Mouse (Mus musculus): ENCODE measurements around the gene Herpud2.

DNA sequence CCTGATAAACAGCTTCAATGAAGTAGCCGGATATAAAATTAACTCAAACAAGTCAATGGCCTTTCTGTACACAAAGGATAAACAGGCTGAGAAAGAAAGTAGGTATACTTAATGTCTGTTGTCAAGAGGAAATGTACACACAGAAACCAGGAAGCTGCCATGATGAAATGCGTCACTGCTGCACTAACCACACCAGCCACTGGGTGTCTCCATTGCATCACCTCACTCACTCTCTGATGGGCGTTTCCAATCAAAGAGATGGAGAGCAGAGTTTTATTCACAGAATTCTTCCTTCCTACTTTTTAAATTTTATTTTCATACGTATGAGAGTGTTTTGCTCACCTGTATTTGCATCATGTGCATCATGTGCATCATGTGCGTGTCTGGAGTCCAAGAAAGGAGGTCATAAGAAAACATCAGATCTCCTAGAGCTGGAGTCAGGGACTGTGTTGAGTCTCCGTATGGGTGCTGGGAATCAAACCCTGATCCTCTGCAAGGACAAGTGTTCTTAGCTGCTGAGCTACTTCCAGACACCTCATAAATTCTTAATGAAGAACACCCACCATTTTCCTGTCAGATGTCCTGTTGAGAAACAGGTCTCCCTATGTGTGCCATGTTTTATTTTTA, 16.0 kb upstream of the Herpud2 start:
- TF ChIP-seq CTCF (IDR thresholded peaks at IDR 0.05; ENCODE audit: insufficient read depth, low read depth, low read length) (no peak), POLR2A (IDR thresholded peaks at IDR 0.05; ENCODE audit: insufficient read depth, low read depth, low read length) (no peak)
